Mouse (Mus musculus) embryonic stem cell, embryonic (primary cell): ENCODE measurements around the gene Tmem125.

Experiments
- CTCF ChIA-PET, 4 experiments: fragments of 300-600 bp in 2 of 4; fragments of 350-600 bp in 2 of 4; sonication (Branson Sonifier 250); formaldehyde crosslinking; loops; one replicate each; lab custom pipeline; 2022; ENCODE audit warnings: inconsistent platforms in 2 of 4; lab: Charles Lee
- POLR2A ChIA-PET, 4 experiments: fragments of 300-600 bp in 2 of 4; fragments of 350-600 bp in 2 of 4; sonication (Branson Sonifier 250); formaldehyde crosslinking; loops; one replicate each; lab custom pipeline; 2022; ENCODE audit warnings: antibody characterized with exemption in 4 of 4, inconsistent platforms in 1 of 4; lab: Charles Lee

Gene Tmem125

DNA sequence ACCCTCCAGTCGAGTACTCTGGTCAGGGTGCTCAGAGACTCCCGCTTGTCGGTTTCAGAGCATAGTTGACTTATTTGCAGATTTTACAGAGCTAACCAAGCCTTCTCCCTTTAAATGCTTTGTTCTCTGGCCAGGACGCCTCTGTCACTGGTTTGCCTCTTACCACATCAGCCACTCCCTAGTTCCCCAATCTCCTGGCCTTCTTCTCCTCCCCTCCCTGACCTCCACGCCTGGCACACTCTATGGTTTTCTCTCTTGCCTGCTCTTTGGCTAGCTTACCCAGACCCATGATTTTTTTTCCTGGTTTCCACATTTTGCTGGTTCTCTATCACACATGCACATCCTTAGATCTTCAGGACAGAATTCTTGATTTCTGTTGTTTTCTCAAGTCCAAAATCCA lies 25.6 kb downstream of the Tmem125 start:
- CTCF ChIA-PET, result interaction anchor here in 1 of 4 experiments (0.7 to 1.2 kb wide), 2 partner anchors 9 to 48 kb away, joined by 3 read pairs; no protein-coding TSS in a partner anchor
- POLR2A ChIA-PET, result interaction anchor here in 3 of 4 experiments (0.6 to 1.1 kb wide), 6 partner anchors 9 to 21 kb away, joined by 3 to 6 read pairs (median 3); no protein-coding TSS in a partner anchor

DNA sequence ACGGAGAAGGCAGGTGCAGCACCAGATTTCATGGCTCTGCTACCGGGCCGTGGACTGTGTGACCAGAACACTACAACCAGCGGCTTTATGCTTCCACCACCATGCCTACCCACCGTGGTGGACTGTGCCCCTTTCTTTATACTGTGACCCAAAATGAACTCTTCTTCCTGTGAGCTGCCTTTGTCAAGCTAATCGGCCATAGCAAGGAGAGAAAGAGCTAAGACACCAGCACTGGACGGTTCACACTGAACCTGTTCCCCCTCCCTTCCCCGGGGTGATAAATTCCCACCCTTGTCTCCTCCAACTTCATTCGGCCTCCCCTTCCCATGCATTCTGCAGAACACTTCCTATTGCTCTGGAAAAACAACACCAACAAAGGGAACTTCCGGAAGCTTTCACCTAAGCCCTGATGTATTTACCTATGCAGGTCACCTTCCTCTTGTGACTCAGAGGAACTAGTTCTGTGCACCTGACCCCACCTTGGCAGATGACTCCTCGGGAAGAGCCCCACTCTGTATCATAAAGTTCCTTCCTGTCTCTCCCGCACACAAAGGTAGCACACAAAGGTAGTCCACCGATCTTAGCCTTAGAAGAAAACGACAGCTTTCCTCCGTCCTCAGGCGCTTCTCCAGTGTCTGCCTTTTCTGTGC lies 26.2 kb downstream of the Tmem125 start:
- ChIA-PET CTCF (interaction anchor here in 2 of 4 experiments (0.7 to 1.2 kb wide), 3 partner anchors 9 to 48 kb away, joined by 3 read pairs; no protein-coding TSS in a partner anchor), POLR2A (interaction anchor here (0.5 to 1.1 kb wide), 9 partner anchors 9 to 859 kb away, joined by 3 to 6 read pairs (median 3); partner anchors contain the start of gene Slc2a1 (in 1 of the 4))

DNA sequence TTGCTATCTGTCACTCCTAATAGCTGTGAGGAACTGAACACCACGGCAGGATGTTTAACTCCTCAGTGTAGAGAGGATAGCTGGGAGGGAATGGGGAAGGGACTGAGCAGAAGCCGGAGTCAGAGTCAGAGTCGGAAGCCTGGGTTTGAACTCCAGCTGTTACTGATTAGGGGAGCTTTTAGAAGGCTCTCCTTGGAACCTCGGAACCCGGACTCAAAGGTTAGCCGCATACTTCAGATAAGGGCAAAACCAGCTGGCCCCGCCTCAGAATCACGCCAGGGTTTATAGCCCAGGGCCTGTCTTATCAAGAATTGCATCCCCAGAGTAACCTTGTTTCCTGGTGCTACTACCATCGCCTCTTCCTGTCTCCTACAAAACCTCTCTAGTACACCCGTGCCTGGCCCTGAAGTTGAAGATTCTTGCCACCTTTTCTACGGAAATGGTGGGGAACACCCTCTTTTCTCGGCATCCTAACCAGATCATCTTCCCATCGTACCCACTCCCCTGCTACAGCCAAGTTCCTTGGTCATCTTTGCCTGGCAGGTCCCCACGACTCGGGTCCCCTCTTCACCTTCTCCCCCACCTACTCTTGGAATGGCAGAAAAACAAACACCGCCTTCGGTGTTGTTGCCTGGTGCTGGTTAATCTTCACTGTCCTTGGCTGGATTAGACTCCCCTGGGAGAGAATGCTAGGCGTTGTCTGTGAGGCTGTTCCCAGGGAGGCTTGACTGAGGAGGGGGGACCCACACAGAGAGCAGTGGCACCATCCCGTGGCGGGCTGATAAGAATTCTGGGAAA lies 26.9 kb downstream of the Tmem125 start:
- CTCF ChIA-PET, result interaction anchor here in 3 of 4 experiments (0.6 to 1.3 kb wide), 7 partner anchors 8 to 366 kb away, joined by 3 to 9 read pairs (median 3); no protein-coding TSS in a partner anchor
- POLR2A ChIA-PET, result interaction anchor here in 2 of 4 experiments (0.8 to 1.2 kb wide), 10 partner anchors 8 to 653 kb away, joined by 3 to 5 read pairs (median 3); partner anchors contain the start of genes Slc2a1 (in 1 of the 2) and Tmem125 (in 1 of the 2)

DNA sequence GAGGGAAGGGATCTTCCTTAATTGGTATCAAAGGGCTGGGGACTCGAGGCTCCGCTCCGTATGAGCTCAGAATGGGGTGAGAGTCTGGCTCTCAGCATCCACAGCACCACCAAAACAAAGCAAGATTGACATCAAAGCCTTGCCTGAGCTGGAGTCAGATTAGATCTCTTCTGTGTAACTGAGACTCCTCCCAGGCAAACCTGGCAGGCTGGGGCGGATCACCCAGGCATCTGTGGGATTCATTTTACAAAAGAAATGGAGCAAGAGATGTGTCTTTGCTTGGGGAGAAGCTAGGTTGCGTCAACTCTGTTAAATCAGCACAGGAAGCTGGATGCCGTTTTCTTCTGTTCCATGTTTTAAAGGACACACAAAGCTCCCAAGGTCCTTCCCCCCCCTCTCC lies 34.8 kb downstream of the Tmem125 start:
- CTCF ChIA-PET, result interaction anchor here in 3 of 4 experiments (0.6 to 1.5 kb wide), 5 partner anchors 8 to 169 kb away, joined by 3 to 9 read pairs (median 3); no protein-coding TSS in a partner anchor
- POLR2A ChIA-PET, result interaction anchor here in 3 of 4 experiments (0.7 to 1.7 kb wide), 10 partner anchors 9 to 371 kb away, joined by 3 to 6 read pairs (median 3); partner anchors contain the start of gene Tmem125 (in 1 of the 3)

DNA sequence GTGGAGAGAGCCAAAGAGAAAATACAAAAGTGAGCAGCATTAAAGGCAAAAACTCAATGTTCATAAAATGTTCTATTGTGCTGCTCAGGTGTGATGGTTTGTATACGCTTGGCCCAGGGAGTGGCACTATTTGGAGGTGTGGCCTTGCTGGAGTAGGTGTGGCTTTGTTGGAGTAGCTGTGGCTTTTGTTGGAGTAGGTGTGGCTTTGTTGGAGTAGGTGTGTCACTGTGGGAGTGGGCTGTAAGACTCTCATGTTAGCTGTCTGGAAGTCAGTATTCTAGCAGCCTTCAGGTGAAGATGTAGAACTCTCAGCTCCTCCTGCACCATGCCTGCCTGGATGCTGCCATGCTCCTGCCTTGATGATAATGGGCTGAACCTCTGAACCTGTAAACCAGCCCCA lies 36.7 kb downstream of the Tmem125 start:
- POLR2A ChIA-PET, result interaction anchor here in 2 of 4 experiments (1.2 to 1.3 kb wide), 3 partner anchors 9 to 70 kb away, joined by 3 to 4 read pairs (median 3); partner anchors contain the start of gene Cdc20 (in 1 of the 2)
- CTCF ChIA-PET, result interaction anchor here in 1 of 4 experiments (1.0 kb wide), 2 partner anchors 59 to 648 kb away, joined by 3 to 4 read pairs; no protein-coding TSS in a partner anchor

DNA sequence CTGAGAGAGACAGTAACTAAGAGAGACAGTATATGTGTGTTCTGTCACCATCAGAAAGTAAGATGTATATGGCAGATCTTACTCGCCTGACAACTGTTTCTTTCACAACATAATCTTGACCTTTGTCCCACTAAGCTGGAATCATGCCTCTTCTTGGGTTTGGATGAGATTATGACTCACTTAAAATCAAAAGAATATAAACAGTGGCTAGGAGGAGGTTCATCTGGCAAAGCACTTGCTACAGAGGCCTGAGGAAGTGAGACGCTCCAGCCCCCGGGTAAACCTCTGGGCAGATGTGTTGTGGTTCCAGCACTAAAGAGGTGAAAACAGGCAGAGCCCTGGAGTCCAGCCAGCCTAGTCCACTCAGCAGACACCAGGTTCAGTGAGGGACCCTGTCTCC lies 38.3 kb downstream of the Tmem125 start:
- POLR2A ChIA-PET, result no interaction called here
- CTCF ChIA-PET, result no interaction called here

DNA sequence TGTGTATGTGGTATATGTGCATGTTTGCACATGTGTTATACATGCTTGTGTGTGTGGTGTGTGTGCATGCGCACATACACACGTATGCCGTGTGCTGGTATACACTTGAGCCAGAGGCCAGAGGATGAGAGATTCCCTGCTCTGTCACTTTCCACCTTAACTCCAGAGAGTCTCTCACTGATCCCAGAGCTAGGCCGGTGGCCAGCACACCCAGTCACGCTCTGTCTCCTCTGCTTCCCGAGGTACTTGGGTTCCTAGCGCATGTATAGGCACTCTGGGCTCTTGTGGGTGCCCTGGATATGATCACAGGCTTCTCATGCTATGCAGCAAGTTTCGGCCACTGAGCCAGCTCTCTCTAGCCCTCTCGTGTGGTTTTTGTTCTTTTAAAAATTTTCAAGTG lies 43.1 kb downstream of the Tmem125 start:
- ChIA-PET CTCF (interaction anchor here in 1 of 4 experiments (0.7 to 1.8 kb wide), 2 partner anchors 15 to 65 kb away, joined by 3 to 5 read pairs; no protein-coding TSS in a partner anchor), POLR2A (interaction anchor here in 1 of 4 experiments (1.6 kb wide), 1 partner anchor 10 kb away, joined by 4 read pairs; no protein-coding TSS in a partner anchor)

DNA sequence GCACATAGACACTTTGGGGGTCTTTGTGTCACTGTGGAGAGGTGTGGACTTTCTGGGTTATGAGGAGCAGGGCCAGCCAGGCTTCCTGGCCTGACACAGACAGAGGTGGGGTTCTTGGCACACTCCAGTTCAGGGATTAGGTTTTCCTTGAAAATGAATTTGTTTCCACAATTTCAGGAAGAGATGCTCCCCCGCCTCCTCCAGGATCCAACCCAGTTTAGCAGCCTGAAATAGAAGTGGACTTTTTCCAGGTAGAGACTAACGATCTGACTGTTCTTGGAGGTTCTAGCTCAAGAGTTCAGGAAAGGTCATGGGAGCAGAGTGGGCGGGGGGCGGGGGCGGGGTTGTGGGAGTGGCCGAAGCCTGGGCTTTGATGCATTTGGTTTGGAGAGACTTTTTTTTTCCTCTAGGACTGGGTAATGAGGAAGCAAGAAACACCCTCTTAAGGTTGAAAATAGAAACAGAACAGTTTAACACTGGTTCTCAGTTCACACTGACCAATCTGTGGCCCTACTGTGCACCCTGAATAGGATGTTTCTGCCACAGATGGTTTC lies 43.6 kb downstream of the Tmem125 start:
- ChIA-PET POLR2A (interaction anchor here in 2 of 4 experiments (0.6 to 1.6 kb wide), 4 partner anchors 10 to 415 kb away, joined by 3 to 7 read pairs (median 4); no protein-coding TSS in a partner anchor), CTCF (interaction anchor here in 3 of 4 experiments (0.6 to 1.8 kb wide), 4 partner anchors 52 to 614 kb away, joined by 3 to 5 read pairs (median 4); no protein-coding TSS in a partner anchor)
